Mouse (Mus musculus) intestine, embryonic 14.5 days (tissue): ENCODE measurements around the gene Asap3. TPM values are rescaled to one million over a fixed set of nuclear protein-coding genes. Genes with fewer than 3 reads are reported as not detected.

Experiments used
- ATAC-seq: fragments of 200-750 bp; cut with Nextera tagmentation; replicated peaks from 2 replicates; pipeline ENCODE4 v1.8.0; 2017; ENCODE audit warnings: low read depth, moderate number of reproducible peaks, moderate TSS enrichment, moderate library complexity; ENCODE audit not compliant: low FRiP score, low TSS enrichment
- DNase-seq: peaks from one replicate; pipeline ENCODE4 v3.0.0-alpha.2; 2018; ENCODE audit warnings: low spot score
- H3K27ac ChIP-seq: fragments of 300-500 bp; sonication (generic); 2 replicates; pipeline ENCODE4 v1.5.1; 2014; ENCODE audit warnings: low read depth, mild to moderate bottlenecking, control low read depth
- H3K27me3 ChIP-seq: fragments of 300-500 bp; sonication (generic); replicated peaks from 2 replicates; pipeline ENCODE4 v1.6.1; 2014; ENCODE audit warnings: low read length, control low read depth; ENCODE audit not compliant: control insufficient read depth, insufficient read depth
- H3K36me3 ChIP-seq: fragments of 300-500 bp; sonication (generic); 2 replicates; pipeline ENCODE4 v1.6.1; 2014; ENCODE audit warnings: low read length, control low read depth; ENCODE audit not compliant: control insufficient read depth, insufficient read depth
- H3K4me1 ChIP-seq: fragments of 300-500 bp; sonication (generic); replicated peaks from 2 replicates; pipeline ENCODE4 v1.6.1; 2014; ENCODE audit warnings: low read length, control low read depth, mixed read lengths; ENCODE audit not compliant: control insufficient read depth, insufficient read depth
- H3K4me2 ChIP-seq: fragments of 300-500 bp; sonication (generic); 2 replicates; pipeline ENCODE4 v1.6.1; 2014; ENCODE audit warnings: low read length
- H3K4me3 ChIP-seq: fragments of 300-500 bp; sonication (generic); 2 replicates; pipeline ENCODE4 v1.5.1; 2014; ENCODE audit warnings: low read depth, low read length, control low read depth, mixed read lengths
- H3K9ac ChIP-seq: fragments of 300-500 bp; sonication (generic); 2 replicates; pipeline ENCODE4 v1.6.1; 2014; ENCODE audit warnings: mild to moderate bottlenecking, low read length
- H3K9me3 ChIP-seq: fragments of 300-500 bp; sonication (generic); 2 replicates; pipeline ENCODE4 v1.6.1; 2016; ENCODE audit warnings: low read length, control low read depth; ENCODE audit not compliant: control insufficient read depth
- WGBS: fragments of 180-500 bp; shearing (Covaris S2); extraction: QIAGEN DNeasy Blood & Tissue Kit; methylation state at CpG from one replicate; pipeline ENCODE4 v1.1.7; 2014; 5-methylcytosine and 5-hydroxymethylcytosine counted together
- polyA plus RNA-seq: library from polyadenylated mRNA; unstranded; fragments of >200 nt; fragmentation: Nextera tagmentation; extraction: Ambion mirVana; gene quantifications from 2 replicates; pipeline ENCODE4 v1.2.1, GENCODE M21; 2014

The Asap3 gene
- polyA plus RNA-seq, 1 experiment from 2014 or later = 4.6 TPM

- WGBS = 51% methylated on average over 10 of the region's 10 CpGs
- no peak for DNase-seq
Observed at GRCm38 (mm10) chr4:136261912-136262311, 55.7 kb downstream of the Asap3 start.

DNA sequence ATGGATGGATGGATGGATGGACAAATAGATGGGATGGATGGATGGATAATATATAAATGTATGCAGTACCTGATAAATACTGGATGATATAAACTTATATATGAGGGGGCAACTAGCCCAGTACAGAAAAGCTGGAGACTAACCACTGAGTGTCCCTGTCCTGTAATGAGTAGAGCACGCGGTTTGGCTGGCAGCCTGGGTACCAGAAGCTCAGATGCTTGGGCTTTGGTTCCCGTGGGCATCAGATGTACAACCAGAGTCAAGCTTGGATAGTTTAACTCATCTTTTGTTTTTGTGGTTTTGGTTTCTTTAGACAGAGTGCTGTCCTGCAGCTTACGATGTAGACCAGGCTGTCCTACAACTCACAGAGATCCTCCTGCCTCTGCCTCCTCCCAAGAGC is 57.4 kb downstream of the Asap3 start:
- no peak overlapping the region for H3K4me2 ChIP-seq
- H3K9ac ChIP-seq = no peak overlapping the region
- ATAC-seq (no peak), DNase-seq (no peak)
- H3K36me3 ChIP-seq = no peaks in the 10 kb centered on the region
- no peak overlapping the region for H3K27ac ChIP-seq
- no peak overlapping the region for H3K4me3 ChIP-seq
- no peaks in the 10 kb centered on the region for H3K9me3 ChIP-seq
- H3K27me3 ChIP-seq = no peaks in the 10 kb centered on the region
- peaks cover 3% of the 10 kb centered on the region; the same call in 1 of the 2 replicates for H3K4me1 ChIP-seq
- WGBS = 90% methylated on average over 4 of the region's 4 CpGs

More at GRCm38 (mm10) chr4:136261912-136262311, 55.7 kb downstream of the Asap3 start:
- Histone ChIP-seq H3K36me3 (no peaks in the 10 kb centered on the region), H3K27me3 (no peaks in the 10 kb centered on the region), H3K4me1 (peaks cover 3% of the 10 kb centered on the region; the same call in 1 of the 2 replicates), H3K9me3 (no peaks in the 10 kb centered on the region), H3K9ac (no peak overlapping the region), H3K27ac (no peak overlapping the region), H3K4me2 (no peak overlapping the region), H3K4me3 (no peak overlapping the region)
- ATAC-seq = no peak

DNA sequence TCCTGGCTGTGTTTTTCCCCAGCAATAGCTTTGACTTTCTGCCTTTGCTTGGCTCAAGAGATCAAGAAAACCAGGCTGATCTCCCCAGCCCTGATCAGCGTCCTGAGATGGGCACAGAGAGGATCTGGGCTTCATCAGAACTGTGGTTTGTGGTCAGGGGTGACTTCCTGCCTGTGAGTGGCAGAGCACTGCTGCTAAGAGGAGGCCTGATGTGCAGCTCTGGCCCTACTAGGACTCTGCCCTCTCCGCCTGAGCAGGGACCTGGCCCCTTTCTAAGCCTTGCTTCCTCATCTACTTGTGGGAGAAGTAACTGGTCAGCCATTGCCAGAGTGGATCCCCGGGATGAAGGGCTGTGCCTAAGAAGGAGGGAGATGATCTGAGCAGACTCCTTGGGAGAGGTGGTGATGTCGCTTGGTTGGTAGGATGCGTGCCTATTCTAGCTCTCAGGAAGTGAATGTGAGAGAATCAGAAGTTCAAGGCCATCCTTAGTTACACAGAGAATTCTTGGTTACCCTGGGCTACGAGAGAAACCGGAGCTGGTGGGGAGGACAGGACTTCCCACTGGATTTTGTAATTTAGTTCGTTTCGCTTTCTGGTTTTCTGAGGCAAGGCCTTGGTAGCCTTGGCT is 60.7 kb downstream of the Asap3 start:
- H3K36me3 ChIP-seq = no peaks in the 10 kb centered on the region
- DNase-seq = no peak
- no peak overlapping the region for H3K4me3 ChIP-seq
- WGBS = 75% methylated on average over 9 of the region's 9 CpGs
- ATAC-seq = no peak
- H3K9me3 ChIP-seq = no peaks in the 10 kb centered on the region
- no peak overlapping the region for H3K4me2 ChIP-seq
- H3K27ac ChIP-seq = no peak overlapping the region
- H3K27me3 ChIP-seq = no peaks in the 10 kb centered on the region
- no peaks in the 10 kb centered on the region; the same call in 1 of the 2 replicates for H3K4me1 ChIP-seq
- no peak overlapping the region for H3K9ac ChIP-seq

- 94% methylated on average over 1 of the region's 1 CpGs for WGBS
Observed at GRCm38 (mm10) chr4:136268912-136269311, 62.7 kb downstream of the Asap3 start.

GRCm38 (mm10) chr4:136270648-136271047 is 64.5 kb downstream of the Asap3 start:
- no peak overlapping the region for H3K4me3 ChIP-seq
- ATAC-seq (no peak), DNase-seq (no peak)
- no peak overlapping the region for H3K27ac ChIP-seq
- H3K4me2 ChIP-seq = no peak overlapping the region
- 84% methylated on average over 8 of the region's 8 CpGs for whole genome bisulfite sequencing
- H3K4me1 ChIP-seq = no peaks in the 10 kb centered on the region
- no peak overlapping the region for H3K9ac ChIP-seq
- H3K36me3 ChIP-seq = no peaks in the 10 kb centered on the region
- H3K27me3 ChIP-seq = no peaks in the 10 kb centered on the region
- peaks cover 15% of the 10 kb centered on the region for H3K9me3 ChIP-seq

More at GRCm38 (mm10) chr4:136268912-136269311, 62.7 kb downstream of the Asap3 start:
- H3K36me3 ChIP-seq = no peaks in the 10 kb centered on the region
- H3K9me3 ChIP-seq = peaks cover 15% of the 10 kb centered on the region
- no peak overlapping the region for H3K4me3 ChIP-seq
- H3K27ac ChIP-seq = no peak overlapping the region
- H3K27me3 ChIP-seq = no peaks in the 10 kb centered on the region
- no peaks in the 10 kb centered on the region for H3K4me1 ChIP-seq
- H3K4me2 ChIP-seq = no peak overlapping the region
- H3K9ac ChIP-seq = no peak overlapping the region
- ATAC-seq = no peak
- no peak for DNase-seq

- 69% methylated on average over 8 of the region's 8 CpGs for WGBS
- Histone ChIP-seq H3K4me3 (no peak overlapping the region), H3K4me1 (peaks cover 20% of the 10 kb centered on the region), H3K9ac (no peak overlapping the region), H3K9me3 (no peaks in the 10 kb centered on the region), H3K27me3 (no peaks in the 10 kb centered on the region), H3K36me3 (no peaks in the 10 kb centered on the region), H3K27ac (no peak overlapping the region), H3K4me2 (no peak overlapping the region)
- ATAC-seq (no peak), DNase-seq (no peak)
Observed at GRCm38 (mm10) chr4:136281097-136281496, 74.9 kb downstream of the Asap3 start.

- no peak for ATAC-seq
- DNase-seq = no peak
- WGBS = 60% methylated on average over 9 of the region's 9 CpGs
- no peak overlapping the region for H3K9ac ChIP-seq
- no peak overlapping the region for H3K4me2 ChIP-seq
- no peaks in the 10 kb centered on the region for H3K27me3 ChIP-seq
- H3K36me3 ChIP-seq = no peaks in the 10 kb centered on the region
- H3K9me3 ChIP-seq = no peaks in the 10 kb centered on the region
- H3K4me1 ChIP-seq = peaks cover 23% of the 10 kb centered on the region
- H3K4me3 ChIP-seq = no peak overlapping the region
- H3K27ac ChIP-seq = no peak overlapping the region
Observed at GRCm38 (mm10) chr4:136281611-136282010, 75.4 kb downstream of the Asap3 start.

DNA sequence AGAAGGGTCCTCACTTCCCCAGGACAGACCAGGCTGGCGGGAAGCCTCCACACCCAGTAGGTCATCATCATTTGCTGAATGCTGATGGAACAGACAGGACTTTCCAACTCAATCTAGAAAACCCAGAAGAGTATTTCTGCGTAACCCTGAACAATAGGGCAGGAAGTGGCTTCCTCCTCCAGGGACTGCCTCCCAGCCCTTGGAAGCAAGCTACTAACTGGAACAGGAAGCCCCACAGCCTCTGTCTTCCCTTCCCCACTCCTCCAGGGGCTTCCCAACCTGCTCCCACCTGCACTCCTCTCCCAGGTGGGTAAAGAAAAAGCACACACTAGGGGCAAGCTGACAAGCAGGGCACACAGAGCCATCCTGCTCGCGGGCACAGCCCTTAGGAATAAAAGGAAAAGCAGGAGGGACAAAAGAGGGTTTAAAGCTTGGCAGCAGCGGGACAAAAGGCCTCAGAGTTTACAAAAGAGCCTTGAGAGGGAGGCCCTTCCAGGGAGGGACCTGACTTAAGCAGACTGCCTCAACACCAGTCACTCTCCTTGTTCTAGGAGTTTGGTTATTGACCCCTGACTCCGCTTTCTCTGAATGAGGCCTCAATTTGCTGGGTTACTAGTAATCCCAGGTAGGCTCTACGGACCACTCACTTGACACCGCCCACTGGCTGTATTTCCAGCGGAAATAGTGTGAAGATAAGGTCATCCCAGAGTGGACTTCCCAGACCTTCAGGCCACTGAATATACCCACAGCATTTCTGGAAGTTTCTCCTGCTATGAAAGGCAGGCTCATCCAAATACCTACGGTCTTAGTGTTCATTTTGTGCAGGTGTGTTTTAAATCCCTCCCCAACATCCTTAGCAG is 76.7 kb downstream of the Asap3 start:
- Histone ChIP-seq H3K27me3 (no peaks in the 10 kb centered on the region), H3K9me3 (no peaks in the 10 kb centered on the region), H3K27ac (peak overlapping the region; percentile 91), H3K9ac (no peak overlapping the region), H3K4me1 (peaks cover 31% of the 10 kb centered on the region), H3K36me3 (peaks cover 8% of the 10 kb centered on the region), H3K4me2 (no peak overlapping the region), H3K4me3 (no peak overlapping the region)
- 43% methylated on average over 10 of the region's 10 CpGs for WGBS
- ATAC-seq (no peak), DNase-seq (peak; percentile 66)
